Mouse (Mus musculus) left cerebral cortex, adult 2 months (tissue): ENCODE data around the gene Mindy3. TPM values are rescaled to one million over a fixed set of nuclear protein-coding genes. Genes with fewer than 3 reads are reported as not detected.
"Not testable (repeated sequence)": the region's sequence is repeated elsewhere in the genome, so short reads cannot be mapped to it uniquely, and the experiment has no call there.

Experiments
- DNase-seq, 2 experiments: peaks; one replicate each; pipeline ENCODE4 v3.0.0; 2021 to 2022; ENCODE audit warnings: low spot score in 2 of 2, mixed read lengths in 1 of 2; ENCODE audit errors: extremely low spot score in 1 of 2
- H3K27ac ChIP-seq: fragments of 200-600 bp; 2 replicates; pipeline ENCODE4 v1.8.1; 2022
- H3K4me3 ChIP-seq: fragments of 200-600 bp; 2 replicates; pipeline ENCODE4 v1.8.1; 2022
- CTCF ChIP-seq: fragments of 200-600 bp; IDR thresholded peaks from 2 replicates; pipeline ENCODE4 v1.8.1; 2022; ENCODE audit warnings: antibody characterized with exemption, mild to moderate bottlenecking, moderate library complexity
- intact Hi-C: fragments of 180-260 bp; cut with DNase I; formaldehyde crosslinking; loops from one replicate; pipeline ENCODE4 v1.15.1; 2025
- long read RNA-seq, 2 experiments: library from polyadenylated mRNA; stranded (forward); transcript quantifications; one replicate each; pipeline ENCODE4 v2.0.0; 2021; ENCODE audit warnings: borderline mapping rate in 2 of 2
- total RNA-seq, 2 experiments: library from RNA; stranded (reverse); gene quantifications; 2 replicates each; pipeline ENCODE4 v1.2.3; 2021

Mindy3 gene
- 10 to 100 TPM; 54.0 to 60.7 TPM for total RNA-seq
- long read RNA-seq, experiment 1, transcript Mindy3-201 (15 exons, 2,344 nt): major isoform, 10 of 35 reads
- long read RNA-seq, experiment 1, partial matches to known transcripts: 0 of 35 reads
- long read RNA-seq, experiment 1, other reads (novel, unspliced or antisense): 19 of 35 reads
- long read RNA-seq, experiment 2, transcript Mindy3-201 (15 exons, 2,344 nt): major isoform, 9 of 23 reads
- long read RNA-seq, experiment 2, partial matches to known transcripts: 1 of 23 reads
- long read RNA-seq, experiment 2, other reads (novel, unspliced or antisense): 8 of 23 reads

GRCm38 (mm10) chr2:12419262-12419655 lies at the start of gene Mindy3:
TSS of gene Mindy3 (minus strand) at chr2:12419470.
- DNase-seq: peak; percentile 88 to 90
- Histone ChIP-seq H3K27ac (peak within 1 kb of the TSS; percentile 73), H3K4me3 (peak within 1 kb of the TSS; percentile 93)
- TF ChIP-seq CTCF: no peak; the same call in none of the 2 replicates
- intact Hi-C loops: no loop called here

GRCm38 (mm10) chr2:12459732-12460131 lies 40.5 kb upstream of the Mindy3 start:
- intact Hi-C loops: loop anchor here (5.0 kb wide), 1 partner anchor 778 kb away; no protein-coding TSS in a partner anchor
- DNase-seq: no peak
- no peak overlapping the region for H3K4me3 ChIP-seq
- peak; percentile 64 for TF ChIP-seq CTCF
- no peak overlapping the region for H3K27ac ChIP-seq

GRCm38 (mm10) chr2:12450108-12450507 lies 30.8 kb upstream of the Mindy3 start:
- H3K27ac ChIP-seq: no peak overlapping the region
- H3K4me3 ChIP-seq: no peak overlapping the region
- TF ChIP-seq CTCF: no peak
- intact Hi-C loops: no loop called here
- no peak for DNase-seq

- intact Hi-C loops: no loop called here
- no peak for DNase-seq
- Histone ChIP-seq H3K27ac (no peak overlapping the region), H3K4me3 (no peak overlapping the region)
- TF ChIP-seq CTCF: no peak
These were observed 20.9 kb upstream of the Mindy3 start for GRCm38 (mm10) chr2:12440120-12440519.

- Histone ChIP-seq H3K27ac (no peak overlapping the region), H3K4me3 (no peak overlapping the region)
- intact Hi-C loops: loop anchor here (5.0 kb wide), 2 partner anchors 798 to 828 kb away; no protein-coding TSS in a partner anchor
- TF ChIP-seq CTCF: no peak
- no peak for DNase-seq
These were observed 20.3 kb upstream of the Mindy3 start for GRCm38 (mm10) chr2:12439543-12439942.

- DNase-seq: no peak
- TF ChIP-seq CTCF: peak; percentile 61
- H3K4me3 ChIP-seq: no peak overlapping the region
- intact Hi-C loops: loop anchor here (5.0 kb wide), 2 partner anchors 799 to 829 kb away; no protein-coding TSS in a partner anchor
- no peak overlapping the region for H3K27ac ChIP-seq
These were observed 18.9 kb upstream of the Mindy3 start for GRCm38 (mm10) chr2:12438181-12438580.

- Histone ChIP-seq H3K27ac (no peak overlapping the region), H3K4me3 (no peak overlapping the region)
- intact Hi-C loops: no loop called here
- TF ChIP-seq CTCF: no peak
- DNase-seq: no peak
These were observed 12.8 kb upstream of the Mindy3 start for GRCm38 (mm10) chr2:12432055-12432454.

- Histone ChIP-seq H3K4me3 (no peak overlapping the region), H3K27ac (no peak overlapping the region)
- TF ChIP-seq CTCF: no peak
- no peak for DNase-seq
- intact Hi-C loops: no loop called here
These were observed 5.1 kb upstream of the Mindy3 start for GRCm38 (mm10) chr2:12424374-12424773.

GRCm38 (mm10) chr2:12423426-12423825 lies 4.2 kb upstream of the Mindy3 start:
- H3K27ac ChIP-seq, DNase-seq, intact Hi-C loops, H3K4me3 ChIP-seq: not testable (repeated sequence)

GRCm38 (mm10) chr2:12418534-12419261 lies 572 bp downstream of the Mindy3 start:
- H3K4me3 ChIP-seq: peak overlapping the region; percentile 93
- TF ChIP-seq CTCF: no peak
- peak in 1 of 2 experiments; percentile 25 for DNase-seq
- H3K27ac ChIP-seq: peak overlapping the region; percentile 73
- intact Hi-C loops: no loop called here

GRCm38 (mm10) chr2:12418121-12418520 lies 1.1 kb downstream of the Mindy3 start:
- no peak for TF ChIP-seq CTCF
- Histone ChIP-seq H3K4me3 (peak overlapping the region; percentile 93), H3K27ac (no peak overlapping the region)
- no peak for DNase-seq
- intact Hi-C loops: no loop called here

GRCm38 (mm10) chr2:12412309-12412708 lies 7.0 kb downstream of the Mindy3 start:
- Histone ChIP-seq H3K4me3 (no peak overlapping the region), H3K27ac (no peak overlapping the region)
- intact Hi-C loops: no loop called here
- no peak for TF ChIP-seq CTCF
- no peak for DNase-seq
